Mouse (Mus musculus) kidney, adult 2 months (tissue): Measurements from ENCODE around the gene Cfap97.
"Not testable (repeated sequence)": the region's sequence is repeated elsewhere in the genome, so short reads cannot be mapped to it uniquely, and the experiment has no call there.

ENCODE experiments used
- CTCF ChIP-seq: fragments of 200-500 bp; conservative IDR thresholded peaks from 2 replicates; pipeline ENCODE4 v1.5.1; 2011; ENCODE audit warnings: low read depth, mild to moderate bottlenecking, control low read depth, low read length, moderate library complexity, mixed read lengths; ENCODE audit not compliant: insufficient read depth, insufficient read length
- POLR2A ChIP-seq: fragments of 200-500 bp; IDR thresholded peaks from one replicate; pipeline ENCODE4 v1.6.1; 2011; ENCODE audit warnings: low read depth, low read length, control low read depth

DNA sequence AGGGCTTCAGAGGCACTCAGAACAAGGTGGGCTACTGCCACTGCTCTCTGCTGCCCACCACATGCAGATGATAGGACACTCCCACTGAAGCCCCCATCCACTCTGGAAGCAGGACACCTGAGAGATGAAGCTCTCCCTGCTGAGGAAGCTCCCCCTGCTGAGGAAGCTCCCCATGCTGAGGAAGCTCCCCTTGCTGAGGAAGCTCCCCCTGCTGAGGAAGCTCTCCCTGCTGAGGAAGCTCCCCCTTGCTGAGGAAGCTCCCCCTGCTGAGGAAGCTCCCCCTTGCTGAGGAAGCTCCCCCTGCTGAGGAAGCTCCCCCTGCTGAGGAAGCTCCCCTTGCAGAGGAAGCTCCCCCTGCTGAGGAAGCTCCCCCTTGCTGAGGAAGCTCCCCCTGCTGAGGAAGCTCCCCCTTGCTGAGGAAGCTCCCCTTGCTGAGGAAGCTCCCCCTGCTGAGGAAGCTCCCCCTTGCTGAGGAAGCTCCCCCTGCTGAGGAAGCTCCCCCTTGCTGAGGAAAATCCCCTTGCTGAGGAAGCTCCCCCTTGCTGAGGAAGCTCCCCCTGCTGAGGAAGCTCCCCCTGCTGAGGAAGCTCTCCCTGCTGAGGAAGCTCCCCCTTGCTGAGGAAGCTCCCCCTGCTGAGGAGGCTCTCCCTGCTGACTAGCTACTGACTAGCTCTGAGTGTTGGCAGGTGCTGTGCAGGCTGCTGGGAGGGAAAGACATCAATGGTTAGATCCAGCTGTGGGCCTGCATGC is 38.0 kb upstream of the Cfap97 start:
- not testable (repeated sequence) for TF ChIP-seq POLR2A, CTCF
